Mouse (Mus musculus) olfactory bulb, adult 2 months (tissue): ENCODE results near the gene Tnfsf9. TPM values are rescaled to one million over a fixed set of nuclear protein-coding genes. Genes with fewer than 3 reads are reported as not detected.

Experiments
- H3K27ac ChIP-seq: fragments of 200-500 bp; 2 replicates; pipeline ENCODE4 v1.5.1; 2012; ENCODE audit warnings: low read depth, low read length; ENCODE audit not compliant: insufficient read depth
- H3K4me1 ChIP-seq: fragments of 200-500 bp; 2 replicates; pipeline ENCODE4 v1.6.1; 2012; ENCODE audit warnings: low read length; ENCODE audit not compliant: control insufficient read depth, insufficient read depth
- H3K4me3 ChIP-seq: fragments of 200-500 bp; 2 replicates; pipeline ENCODE4 v1.5.1; 2012; ENCODE audit warnings: mild to moderate bottlenecking, low read depth, low read length, moderate library complexity; ENCODE audit not compliant: insufficient read depth
- CTCF ChIP-seq: fragments of 200-500 bp; IDR thresholded peaks from 2 replicates; pipeline ENCODE4 v1.5.1; 2012; ENCODE audit warnings: low read depth, mild to moderate bottlenecking, low read length, moderate library complexity; ENCODE audit not compliant: insufficient read depth
- POLR2A ChIP-seq: fragments of 200-500 bp; IDR thresholded peaks from 2 replicates; pipeline ENCODE4 v1.6.1; 2012; ENCODE audit warnings: mild to moderate bottlenecking, low read depth, low read length, moderate library complexity; ENCODE audit not compliant: insufficient read depth
- WGBS: fragments of 180-500 bp; shearing (Covaris S2); methylation state at CpG from one replicate; pipeline ENCODE4 v1.1.7; 2018; 5-methylcytosine and 5-hydroxymethylcytosine counted together
- polyA plus RNA-seq: library from polyadenylated mRNA; stranded (reverse); fragments of >200 nt; gene quantifications from 2 replicates; pipeline ENCODE4 v1.2.4, GENCODE M21; 2012; ENCODE audit warnings: low replicate concordance; ENCODE audit not compliant: missing spikeins, insufficient read depth, insufficient read length

The Tnfsf9 gene
- polyA plus RNA-seq, 1 experiment: not detected

DNA sequence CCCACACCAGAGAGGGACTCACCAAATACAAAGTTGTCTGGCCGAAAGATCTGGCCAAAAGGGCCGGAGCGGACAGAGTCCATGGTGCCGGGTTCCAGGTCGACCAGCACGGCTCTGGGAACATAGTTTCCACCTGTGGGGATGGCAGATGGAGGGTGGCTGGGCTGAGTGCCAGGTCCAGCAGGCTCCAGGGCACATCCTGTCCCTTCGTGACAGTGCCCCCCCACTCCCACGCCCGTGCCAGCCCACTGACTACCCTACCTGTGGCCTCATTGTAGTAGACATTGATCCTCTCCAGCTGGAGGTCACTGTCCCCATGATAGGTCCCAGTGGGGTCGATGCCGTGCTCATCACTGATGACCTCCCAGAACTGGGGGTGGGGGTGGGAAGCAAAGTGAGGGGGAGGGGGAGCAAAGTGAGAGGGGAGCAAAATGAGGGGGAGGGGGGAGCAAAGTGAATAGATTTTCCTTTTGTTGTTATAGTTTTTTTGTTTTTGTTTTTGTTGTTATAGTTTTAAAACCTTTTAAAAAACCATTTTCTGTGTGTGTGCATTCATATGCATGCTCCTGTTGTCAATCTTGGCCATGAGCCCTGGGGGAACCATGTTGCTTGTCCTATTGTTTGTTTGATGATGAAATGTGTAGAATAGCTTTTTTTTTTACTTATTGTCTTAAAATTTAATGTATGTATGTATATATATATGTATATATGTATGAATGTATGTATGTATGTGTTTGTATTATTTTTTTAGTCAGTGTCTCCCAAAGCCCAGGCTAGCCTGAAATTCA lies 19.0 kb upstream of the Tnfsf9 start:
- H3K27ac ChIP-seq: no peak overlapping the region
- 88% methylated on average over 11 of the region's 11 CpGs for whole genome bisulfite sequencing
- peaks cover 15% of the 10 kb centered on the region for H3K4me1 ChIP-seq
- H3K4me3 ChIP-seq: no peak overlapping the region
- TF ChIP-seq CTCF (no peak), POLR2A (no peak)

GRCm38 (mm10) chr17:57087049-57087832 lies 17.9 kb upstream of the Tnfsf9 start, which contains the start of gene Tubb4a:
Tubb4a (minus strand) TSS chr17:57087782.
- H3K4me3 ChIP-seq: peak within 1 kb of the TSS; percentile 66
- TF ChIP-seq CTCF (no peak), POLR2A (peak; percentile 93)
- WGBS: 2% methylated on average over 31 of the region's 31 CpGs
- H3K27ac ChIP-seq: peak within 1 kb of the TSS; percentile 75
- H3K4me1 ChIP-seq: peaks cover 15% of the 10 kb centered on the region

DNA sequence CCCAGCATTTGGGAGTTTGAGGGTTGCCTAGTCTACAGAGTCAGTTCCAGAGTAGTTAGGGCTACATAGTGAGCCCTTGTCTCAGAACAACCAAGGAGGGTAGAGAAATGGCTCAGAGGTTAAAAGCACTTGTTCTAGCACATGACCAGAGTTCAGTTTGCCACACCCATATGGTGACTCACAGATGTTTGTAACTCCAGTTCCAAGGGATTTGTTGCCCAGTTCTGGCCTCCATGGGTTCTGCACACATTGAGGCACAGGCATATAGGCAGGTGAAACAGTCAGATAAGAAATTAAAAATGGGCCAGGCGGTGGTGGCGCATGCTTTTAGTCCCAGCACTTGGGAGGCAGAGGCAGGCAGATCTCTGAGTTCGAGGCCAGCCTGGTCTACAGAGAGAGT lies 10.9 kb upstream of the Tnfsf9 start:
- 90% methylated on average over 3 of the region's 3 CpGs for WGBS
- H3K27ac ChIP-seq: no peak overlapping the region
- no peak for TF ChIP-seq CTCF
- no peak for TF ChIP-seq POLR2A
- H3K4me3 ChIP-seq: no peak overlapping the region
- peaks cover 3% of the 10 kb centered on the region; the same call in 1 of the 2 replicates for H3K4me1 ChIP-seq

DNA sequence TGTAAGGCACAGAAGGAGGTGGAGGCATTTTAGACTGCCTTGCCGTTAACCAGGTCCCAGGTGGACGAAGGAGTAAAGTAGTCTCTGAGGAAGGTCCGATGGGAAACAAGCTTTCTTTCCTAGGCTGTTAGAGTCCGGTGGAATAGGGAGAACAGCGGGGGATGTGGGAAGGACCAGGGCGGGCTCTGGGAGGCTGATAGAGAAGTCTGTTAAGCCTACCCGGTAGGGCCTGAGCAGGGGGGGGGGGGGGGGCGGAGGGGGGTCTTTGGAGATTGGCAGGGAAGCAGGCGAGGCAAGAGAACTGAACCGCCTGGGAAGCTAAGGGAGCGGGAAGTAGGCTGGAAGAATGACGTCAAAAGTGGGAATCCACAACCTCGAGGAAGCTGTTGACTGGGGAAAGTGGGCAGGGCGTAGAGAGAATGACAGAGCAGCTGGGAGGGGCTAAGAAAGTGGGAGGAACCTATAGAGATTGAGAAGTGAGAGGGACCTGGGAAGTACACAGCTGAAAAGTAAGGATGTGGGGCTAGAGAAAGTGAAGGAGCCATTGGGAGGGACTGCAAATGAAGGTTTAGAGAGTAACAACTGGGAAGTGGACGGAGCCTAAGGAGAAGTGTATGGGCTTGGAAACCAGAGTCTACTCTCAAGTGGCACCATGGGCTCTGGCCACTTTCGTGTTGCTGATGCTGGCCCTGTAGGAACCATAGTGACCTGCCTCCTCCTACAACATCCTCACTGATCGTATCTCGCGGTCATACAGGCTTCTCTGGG lies 9.1 kb upstream of the Tnfsf9 start:
- 1% methylated on average over 19 of the region's 19 CpGs for WGBS
- H3K4me1 ChIP-seq: peaks cover 3% of the 10 kb centered on the region; the same call in 1 of the 2 replicates
- peak overlapping the region; percentile 17 for H3K4me3 ChIP-seq
- no peak for TF ChIP-seq CTCF
- TF ChIP-seq POLR2A: no peak
- no peak overlapping the region for H3K27ac ChIP-seq

DNA sequence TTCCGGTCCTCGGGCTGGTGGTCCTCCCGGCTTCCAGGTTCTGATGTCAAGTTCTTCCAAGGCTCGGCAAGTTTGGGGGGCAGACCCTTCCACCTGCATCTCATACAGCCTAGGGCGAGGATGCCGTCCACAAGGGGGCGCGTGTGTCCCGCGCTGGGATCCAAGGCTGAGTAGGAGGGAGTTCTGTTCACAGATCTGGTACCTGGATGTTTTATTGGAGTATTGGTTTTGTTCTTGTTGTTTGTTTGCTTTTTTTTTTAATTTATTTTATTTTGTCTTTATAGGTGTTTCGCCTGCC lies 8.6 kb upstream of the Tnfsf9 start:
- peaks cover 3% of the 10 kb centered on the region; the same call in 1 of the 2 replicates for H3K4me1 ChIP-seq
- peak overlapping the region; percentile 17 for H3K4me3 ChIP-seq
- 1% methylated on average over 11 of the region's 11 CpGs for WGBS
- TF ChIP-seq CTCF (peak; percentile 94), POLR2A (no peak)
- no peak overlapping the region for H3K27ac ChIP-seq

GRCm38 (mm10) chr17:57098321-57098720 lies 6.8 kb upstream of the Tnfsf9 start:
- peaks cover 3% of the 10 kb centered on the region; the same call in 1 of the 2 replicates for H3K4me1 ChIP-seq
- no peak for TF ChIP-seq CTCF
- TF ChIP-seq POLR2A: no peak
- H3K4me3 ChIP-seq: no peak overlapping the region
- no peak overlapping the region for H3K27ac ChIP-seq
- 84% methylated on average over 5 of the region's 5 CpGs for WGBS

- 14% methylated on average over 10 of the region's 10 CpGs for WGBS
- TF ChIP-seq POLR2A (no peak), CTCF (no peak)
- no peak overlapping the region for H3K4me3 ChIP-seq
- peaks cover 3% of the 10 kb centered on the region; the same call in 1 of the 2 replicates for H3K4me1 ChIP-seq
- H3K27ac ChIP-seq: no peak overlapping the region
Observed at GRCm38 (mm10) chr17:57099629-57100325, 5.3 kb upstream of the Tnfsf9 start.

GRCm38 (mm10) chr17:57102276-57102675 lies 2.8 kb upstream of the Tnfsf9 start:
- H3K4me1 ChIP-seq: peaks cover 2% of the 10 kb centered on the region; the same call in 1 of the 2 replicates
- H3K4me3 ChIP-seq: no peak overlapping the region
- H3K27ac ChIP-seq: no peak overlapping the region
- TF ChIP-seq CTCF (no peak), POLR2A (no peak)
- 81% methylated on average over 2 of the region's 2 CpGs for WGBS
